Mouse (Mus musculus) urinary bladder, postnatal 4 days (tissue): ENCODE measurements around the gene Slc24a3.

Experiments
- DNase-seq, 2 experiments: peaks; one replicate each; pipeline ENCODE4 v3.0.0; 2021 to 2022; ENCODE audit warnings: low spot score in 2 of 2

The Slc24a3 gene

DNA sequence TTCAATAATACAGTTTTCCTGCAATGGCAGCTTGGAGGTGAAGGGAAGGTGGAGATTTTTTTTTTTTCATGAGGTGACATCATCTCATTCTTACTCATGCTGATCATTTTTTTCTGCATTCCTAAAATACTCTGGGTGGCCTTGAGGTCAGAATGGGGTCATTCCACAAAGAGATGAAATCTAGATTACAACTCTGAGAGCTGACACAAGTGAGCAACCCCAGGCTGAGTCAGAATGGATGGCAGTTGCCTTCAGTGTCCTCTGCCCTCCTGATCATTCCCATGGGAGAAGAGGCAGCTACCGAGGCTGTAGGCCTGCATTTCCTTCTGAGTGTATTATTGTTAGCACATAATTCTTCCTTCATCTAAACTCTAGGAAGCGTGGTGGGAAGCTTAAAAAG lies 116.2 kb downstream of the Slc24a3 start:
- DNase-seq = no peak

- no peak for DNase-seq
Measured at GRCm38 (mm10) chr2:145288501-145288900, 120.9 kb downstream of the Slc24a3 start.

GRCm38 (mm10) chr2:145291473-145291872 lies 123.9 kb downstream of the Slc24a3 start:
- DNase-seq = no peak

- DNase-seq = no peak
Measured at GRCm38 (mm10) chr2:145292196-145292595, 124.6 kb downstream of the Slc24a3 start.

- DNase-seq = no peak
Measured at GRCm38 (mm10) chr2:145292816-145293215, 125.3 kb downstream of the Slc24a3 start.

GRCm38 (mm10) chr2:145296906-145297305 lies 129.4 kb downstream of the Slc24a3 start:
- no peak for DNase-seq

DNA sequence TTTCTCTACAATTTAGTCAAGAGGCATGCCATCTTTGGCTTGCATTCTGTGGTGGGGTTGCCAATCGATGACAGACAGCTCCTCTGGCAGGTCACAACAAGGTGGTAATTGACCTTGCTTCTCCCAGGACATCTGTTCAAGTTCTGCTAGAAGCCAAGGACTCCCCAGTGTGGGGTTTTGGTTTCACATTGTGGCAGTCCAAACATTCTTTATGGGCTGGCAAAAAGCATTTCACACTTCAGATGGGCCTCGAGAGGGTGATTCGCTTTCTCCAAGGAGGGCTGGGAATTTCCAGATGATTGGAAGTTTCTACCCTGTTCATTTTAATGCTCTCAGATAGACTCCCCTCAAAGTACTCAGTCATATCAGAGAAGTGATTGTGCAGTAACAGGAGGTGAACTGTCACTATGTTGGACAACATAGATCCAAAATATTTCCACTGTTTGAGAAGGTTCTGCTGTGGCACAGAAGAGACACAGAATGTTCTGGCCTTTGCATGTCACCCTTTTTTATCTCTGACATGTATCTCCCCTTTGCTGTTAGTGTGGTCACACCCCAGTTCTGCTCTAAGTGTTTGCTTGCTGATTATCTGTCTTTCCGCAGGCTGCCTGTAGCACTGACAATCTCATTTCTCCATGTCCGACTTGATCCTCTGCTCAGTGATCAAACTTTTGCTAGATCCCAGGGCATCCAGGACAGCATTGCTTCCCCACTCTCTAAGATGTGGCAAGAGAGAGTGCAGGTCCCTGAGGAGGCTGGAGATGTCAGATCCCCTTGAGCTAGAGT lies 132.6 kb downstream of the Slc24a3 start:
- no peak for DNase-seq

GRCm38 (mm10) chr2:145307231-145307883 lies 139.8 kb downstream of the Slc24a3 start:
- DNase-seq = no peak

DNA sequence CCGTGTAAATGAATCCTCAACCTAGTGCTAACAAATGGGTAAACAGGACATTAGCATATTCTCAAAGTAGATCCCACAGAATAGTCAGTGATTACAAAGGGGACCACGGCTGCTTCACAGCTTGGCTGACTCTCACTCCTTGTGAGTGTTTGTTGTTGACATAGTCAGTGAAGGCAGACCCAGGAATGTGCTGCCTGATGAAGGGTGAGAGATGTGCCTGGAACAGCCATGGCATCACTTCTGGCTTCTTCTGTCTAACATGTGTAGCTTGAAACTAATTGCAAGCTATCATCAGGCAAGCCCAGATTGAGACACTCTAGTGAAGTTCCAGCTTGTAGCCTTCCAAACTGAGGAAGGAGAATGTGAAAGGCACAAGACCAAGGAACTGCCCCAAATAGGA lies 151.4 kb downstream of the Slc24a3 start:
- DNase-seq = no peak

DNA sequence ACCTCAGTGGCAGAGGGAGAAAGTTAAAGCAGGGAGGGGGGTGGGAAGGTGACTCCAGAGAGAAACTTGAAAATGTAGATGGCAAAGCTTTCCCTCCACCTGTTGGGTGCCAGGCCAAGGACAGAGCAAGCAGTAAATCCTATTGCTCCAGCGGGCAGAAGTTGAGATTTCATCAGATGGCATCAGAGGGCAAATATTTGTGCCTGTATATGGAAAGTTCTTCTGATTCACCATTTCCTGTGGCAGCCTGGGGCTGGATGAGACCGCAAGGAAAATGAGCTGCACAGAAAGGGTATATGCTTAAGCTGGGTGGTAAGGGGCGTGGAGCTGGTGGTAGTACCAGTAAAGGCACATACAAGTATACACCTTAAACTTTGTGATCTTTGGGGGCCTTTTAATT lies 153.7 kb downstream of the Slc24a3 start:
- no peak for DNase-seq

GRCm38 (mm10) chr2:145321755-145322154 lies 154.2 kb downstream of the Slc24a3 start:
- DNase-seq = no peak

GRCm38 (mm10) chr2:145324477-145324876 lies 156.9 kb downstream of the Slc24a3 start:
- no peak for DNase-seq

- DNase-seq = no peak
Measured at GRCm38 (mm10) chr2:145325852-145326251, 158.3 kb downstream of the Slc24a3 start.

- no peak for DNase-seq
Measured at GRCm38 (mm10) chr2:145326544-145326943, 159.0 kb downstream of the Slc24a3 start.

GRCm38 (mm10) chr2:145329756-145330155 lies 162.2 kb downstream of the Slc24a3 start:
- DNase-seq = no peak

GRCm38 (mm10) chr2:145331525-145331924 lies 164.0 kb downstream of the Slc24a3 start:
- DNase-seq = no peak

GRCm38 (mm10) chr2:145333466-145333865 lies 165.9 kb downstream of the Slc24a3 start:
- DNase-seq = no peak

DNA sequence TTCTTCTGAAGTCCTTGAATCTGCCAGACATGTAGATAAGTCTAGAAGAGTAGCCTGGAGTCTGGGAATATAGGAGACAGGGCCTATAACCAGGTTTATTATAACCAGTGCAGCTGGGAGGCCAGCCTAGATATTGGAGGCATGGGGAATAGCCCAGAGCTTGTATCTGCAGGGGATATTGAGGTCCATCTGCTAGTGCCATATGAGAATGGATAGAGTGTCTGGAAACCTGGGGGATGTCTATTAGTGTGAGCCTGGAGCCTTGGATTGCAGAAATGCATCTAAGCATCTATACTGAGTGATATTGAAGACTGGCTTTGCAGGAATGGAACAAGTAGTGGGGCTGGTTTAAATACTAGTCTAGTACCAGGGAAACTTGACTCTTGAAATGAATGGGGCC lies 168.9 kb downstream of the Slc24a3 start:
- no peak for DNase-seq

GRCm38 (mm10) chr2:145340816-145341215 lies 173.3 kb downstream of the Slc24a3 start:
- no peak for DNase-seq

DNA sequence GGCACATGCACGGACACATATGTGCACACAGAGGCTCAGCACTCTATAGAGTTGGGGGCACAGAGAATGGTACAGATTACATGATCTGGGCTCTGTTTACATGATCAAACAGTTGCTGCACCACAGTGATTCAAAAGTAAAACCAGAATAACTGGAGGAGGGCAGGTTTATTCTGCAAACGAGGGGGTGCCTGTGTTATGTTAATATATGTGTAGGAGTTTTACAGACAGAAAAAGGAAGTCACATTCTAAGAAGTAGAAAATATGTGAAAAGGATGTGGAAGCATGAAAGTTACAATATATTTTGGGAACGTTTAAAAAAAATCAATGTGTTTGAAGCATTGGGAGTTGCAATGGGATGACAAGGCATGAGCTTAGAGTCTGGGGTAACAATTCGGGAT lies 175.4 kb downstream of the Slc24a3 start:
- no peak for DNase-seq

- no peak for DNase-seq
Measured at GRCm38 (mm10) chr2:145344521-145344920, 177.0 kb downstream of the Slc24a3 start.

DNA sequence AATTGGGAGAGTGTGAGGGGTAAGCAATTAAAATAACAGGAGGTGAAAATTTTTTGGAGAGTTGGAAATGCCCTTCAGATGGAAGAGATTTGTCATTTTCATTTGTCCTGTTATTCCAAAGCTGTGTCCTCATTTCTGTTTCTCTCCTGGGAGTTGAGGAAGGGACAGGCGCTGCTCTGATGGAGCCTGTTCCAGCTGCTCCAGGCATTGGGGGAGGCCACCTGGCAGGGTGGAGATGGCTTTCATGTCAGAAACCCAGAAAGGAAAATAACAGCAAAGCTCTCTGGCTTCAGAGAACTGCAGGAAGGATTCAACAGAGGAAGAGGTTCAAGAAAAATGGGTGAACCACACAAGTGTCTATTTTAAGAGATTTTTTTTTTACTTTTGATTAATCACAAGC lies 186.2 kb downstream of the Slc24a3 start:
- no peak for DNase-seq

- no peak for DNase-seq
Measured at GRCm38 (mm10) chr2:145358236-145358942, 190.8 kb downstream of the Slc24a3 start.
